Mouse (Mus musculus) layer of hippocampus, adult 11-12 months (tissue): ENCODE measurements around the gene Csnk2a1.
"Not testable (repeated sequence)": the region's sequence is repeated elsewhere in the genome, so short reads cannot be mapped to it uniquely, and the experiment has no call there.

Source experiments
- DNase-seq: peaks from one replicate; pipeline ENCODE4 v3.0.0; 2022; ENCODE audit warnings: low spot score

Gene Csnk2a1

GRCm38 (mm10) chr2:152237926-152238325 is 11.3 kb downstream of the Csnk2a1 start:
- DNase-seq: no peak

- no peak for DNase-seq
These were observed 13.9 kb downstream of the Csnk2a1 start for GRCm38 (mm10) chr2:152240580-152240979.

GRCm38 (mm10) chr2:152247213-152247612 is 20.6 kb downstream of the Csnk2a1 start:
- no peak for DNase-seq

GRCm38 (mm10) chr2:152250511-152250910 is 23.9 kb downstream of the Csnk2a1 start:
- DNase-seq: no peak

- no peak for DNase-seq
These were observed 33.1 kb downstream of the Csnk2a1 start for GRCm38 (mm10) chr2:152259739-152260138.

- no peak for DNase-seq
These were observed 47.0 kb downstream of the Csnk2a1 start for GRCm38 (mm10) chr2:152273639-152274038.

- DNase-seq: no peak
These were observed 54.8 kb downstream of the Csnk2a1 start for GRCm38 (mm10) chr2:152281407-152281806.

- DNase-seq: no peak
These were observed 60.9 kb downstream of the Csnk2a1 start for GRCm38 (mm10) chr2:152287560-152287959.

GRCm38 (mm10) chr2:152288046-152288445 is 61.4 kb downstream of the Csnk2a1 start:
- no peak for DNase-seq

- DNase-seq: not testable (repeated sequence)
These were observed 63.0 kb downstream of the Csnk2a1 start for GRCm38 (mm10) chr2:152289623-152290022.

GRCm38 (mm10) chr2:152292475-152292874 is 65.8 kb downstream of the Csnk2a1 start:
- DNase-seq: no peak

GRCm38 (mm10) chr2:152293179-152293726 is 66.6 kb downstream of the Csnk2a1 start:
- DNase-seq: no peak

GRCm38 (mm10) chr2:152293727-152294475 is 67.3 kb downstream of the Csnk2a1 start, which contains the start of gene Tbc1d20:
Gene Tbc1d20, plus strand, starts transcription at chr2:152293828.
- DNase-seq: peak; percentile 89

GRCm38 (mm10) chr2:152294541-152294940 is 67.9 kb downstream of the Csnk2a1 start:
- DNase-seq: no peak

- DNase-seq: no peak
These were observed 76.2 kb downstream of the Csnk2a1 start for GRCm38 (mm10) chr2:152302862-152303261.

GRCm38 (mm10) chr2:152303781-152304180 is 77.1 kb downstream of the Csnk2a1 start:
- no peak for DNase-seq

GRCm38 (mm10) chr2:152305480-152305879 is 78.8 kb downstream of the Csnk2a1 start:
- no peak for DNase-seq

- DNase-seq: no peak
These were observed 80.5 kb downstream of the Csnk2a1 start for GRCm38 (mm10) chr2:152307186-152307585.

- DNase-seq: no peak
These were observed 86.4 kb downstream of the Csnk2a1 start for GRCm38 (mm10) chr2:152312996-152313395.

- no peak for DNase-seq
These were observed 87.3 kb downstream of the Csnk2a1 start for GRCm38 (mm10) chr2:152313926-152314325.

GRCm38 (mm10) chr2:152317054-152317453 is 90.4 kb downstream of the Csnk2a1 start:
- no peak for DNase-seq

- DNase-seq: no peak
These were observed 94.9 kb downstream of the Csnk2a1 start for GRCm38 (mm10) chr2:152321558-152321957.

- no peak for DNase-seq
These were observed 95.6 kb downstream of the Csnk2a1 start for GRCm38 (mm10) chr2:152322198-152322597.

- DNase-seq: no peak
These were observed 97.3 kb downstream of the Csnk2a1 start for GRCm38 (mm10) chr2:152323971-152324370.
